Mouse (Mus musculus) small intestine, adult 2 months (tissue): ENCODE measurements at regions not wholly inside any gene's neighbourhood (a gene's known extent, or its start where the extent isn't known, plus 50 kb on each side); places are given as distances from the start of the nearest gene placed in this dataset.
A peak's percentile ranks its signal among the peaks of the same experiment; 100 is the strongest.

Experiments used
- CTCF ChIP-seq: fragments of 200-500 bp; IDR thresholded peaks from 2 replicates; pipeline ENCODE4 v1.5.1; 2012; ENCODE audit warnings: low read depth, mild to moderate bottlenecking, control low read depth, inconsistent platforms, low read length, moderate library complexity, mixed read lengths; ENCODE audit not compliant: insufficient replicate concordance, insufficient read length; ENCODE audit errors: extremely low read depth
- POLR2A ChIP-seq: fragments of 200-500 bp; IDR thresholded peaks from 2 replicates; pipeline ENCODE4 v1.6.1; 2012; ENCODE audit warnings: low read depth, mild to moderate bottlenecking, control low read depth, inconsistent platforms, low read length, moderate library complexity

GRCm38 (mm10) chr6:39256304-39257103 is 49.9 kb upstream of the Kdm7a start:
- no peak for TF ChIP-seq CTCF
- TF ChIP-seq POLR2A: peak; percentile 8; the same call in 1 of the 2 replicates
